In the genomic region with DNA sequence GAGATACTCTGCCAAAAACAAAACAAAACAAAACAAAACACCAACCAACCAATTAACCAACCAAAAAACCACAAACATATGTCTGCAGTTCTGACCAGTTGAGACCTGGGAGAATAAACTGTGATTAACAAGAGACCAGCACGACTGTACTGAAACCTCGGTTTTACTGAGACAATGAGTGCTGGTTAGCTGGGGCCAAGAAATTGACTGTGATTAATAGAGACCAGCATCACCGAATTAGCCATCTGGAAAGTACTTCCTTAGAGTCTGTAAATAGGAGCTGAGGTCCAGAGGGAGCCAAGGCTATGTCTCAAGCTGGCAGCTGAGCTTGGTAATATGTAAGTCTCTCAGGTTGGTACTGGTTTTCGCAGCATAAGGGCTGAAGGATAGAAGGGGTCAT, we compare ENCODE assay signal across 35 mouse cellular contexts. TPM values are rescaled to one million over a fixed set of nuclear protein-coding genes. Genes with fewer than 3 reads are reported as not detected.
"Had no signal": no experiment of that assay in that cellular context is flagged by ENCODE, and none has a peak within 500 bp of the region (broad histone marks: within the 10 kb centered on the region; RNA-seq: fewer than 3 reads in every experiment).

No protein-coding gene starts in this region.

- DNase-seq: gastrocnemius, postnatal 14 days; gastrocnemius, postnatal 36 days; heart, adult 11 months; heart, adult 2 months; heart, postnatal 14 days; heart, postnatal 36 days; kidney, postnatal 4 days; left cerebral cortex, postnatal 4 days had no signal

- H3K4me1 ChIP-seq: hindbrain, embryonic 15.5 days; limb, embryonic 13.5 days; limb, embryonic 15.5 days had no signal

- H3K4me2 ChIP-seq: heart, embryonic 11.5 days; heart, embryonic 13.5 days; heart, embryonic 15.5 days; hindbrain, embryonic 15.5 days; kidney, embryonic 15.5 days; limb, embryonic 13.5 days; limb, embryonic 15.5 days; liver, embryonic 12.5 days had no signal

- H3K36me3 ChIP-seq: heart, embryonic 13.5 days; heart, embryonic 15.5 days; hindbrain, embryonic 15.5 days; kidney, embryonic 15.5 days; limb, embryonic 13.5 days; limb, embryonic 15.5 days; liver, embryonic 12.5 days had no signal

- ATAC-seq: liver, embryonic 12.5 days had no signal

- H3K27me3 ChIP-seq: heart, embryonic 13.5 days; hindbrain, embryonic 15.5 days; kidney, embryonic 15.5 days; limb, embryonic 13.5 days; limb, embryonic 15.5 days; liver, embryonic 12.5 days had no signal

- H3K9ac ChIP-seq: heart, embryonic 13.5 days; heart, embryonic 15.5 days; hindbrain, embryonic 15.5 days; kidney, embryonic 15.5 days; limb, embryonic 13.5 days; limb, embryonic 15.5 days; liver, embryonic 12.5 days; liver, embryonic 14.5 days had no signal

- H3K9me3 ChIP-seq: heart, embryonic 13.5 days; heart, embryonic 15.5 days; hindbrain, embryonic 15.5 days; kidney, embryonic 15.5 days; limb, embryonic 13.5 days; limb, embryonic 15.5 days; liver, embryonic 12.5 days had no signal

- H3K27ac ChIP-seq: heart, adult 2 months; heart, embryonic 13.5 days; heart, embryonic 15.5 days; hindbrain, embryonic 15.5 days; kidney, embryonic 15.5 days; kidney, postnatal 0 days; layer of hippocampus, adult 2 months; left cerebral cortex, adult 2 months; limb, embryonic 13.5 days; limb, embryonic 15.5 days; liver, embryonic 12.5 days; liver, embryonic 14.5 days had no signal

- H3K4me3 ChIP-seq: heart, adult 2 months; heart, embryonic 13.5 days; heart, embryonic 15.5 days; hindbrain, embryonic 15.5 days; kidney, embryonic 15.5 days; layer of hippocampus, adult 2 months; left cerebral cortex, adult 2 months; limb, embryonic 13.5 days; limb, embryonic 15.5 days; liver, embryonic 12.5 days had no signal

RNA-seq across cellular contexts. Expression of a gene that starts 34.2 kb away (rescaled TPM):
- total RNA-seq: gastrocnemius, adult 18-20 months; gastrocnemius, adult 8-10 months; gastrocnemius, postnatal 14 days; gastrocnemius, postnatal 36 days; heart, adult 2 months; heart, postnatal 36 days; hematopoietic stem cell, adult 5-6 weeks; layer of hippocampus, postnatal 10 days had no signal
- polyA plus RNA-seq: limb, embryonic 11.5 days had no signal

RNA-seq across cellular contexts. Expression of a gene that starts 52.4 kb away (rescaled TPM):
- total RNA-seq: gastrocnemius, adult 18-20 months; gastrocnemius, adult 8-10 months; gastrocnemius, postnatal 14 days; gastrocnemius, postnatal 36 days; heart, adult 2 months; heart, postnatal 14 days; heart, postnatal 36 days; layer of hippocampus, adult 2 months; layer of hippocampus, postnatal 10 days; layer of hippocampus, postnatal 25 days; left cerebral cortex, adult 2 months; left cerebral cortex, postnatal 10 days; left cerebral cortex, postnatal 25 days; left cerebral cortex, postnatal 4 days; liver, adult 2 months had no signal
- polyA plus RNA-seq: gonadal fat pad, adult 2 months; heart, adult 2 months; heart, embryonic 11.5 days; heart, embryonic 13.5 days; heart, embryonic 15.5 days; heart, postnatal 0 days; hindbrain, embryonic 15.5 days; intestine, embryonic 14.5 days; intestine, embryonic 16.5 days; kidney, adult 2 months; kidney, embryonic 15.5 days; kidney, postnatal 0 days; limb, embryonic 11.5 days; liver, adult 2 months; liver, embryonic 12.5 days; liver, embryonic 14.5 days; liver, embryonic 16.5 days had no signal
